Mouse (Mus musculus): ENCODE measurements around the gene Mlxip.
A peak's percentile ranks its signal among the peaks of the same experiment; 100 is the strongest.

Mlxip gene

DNA sequence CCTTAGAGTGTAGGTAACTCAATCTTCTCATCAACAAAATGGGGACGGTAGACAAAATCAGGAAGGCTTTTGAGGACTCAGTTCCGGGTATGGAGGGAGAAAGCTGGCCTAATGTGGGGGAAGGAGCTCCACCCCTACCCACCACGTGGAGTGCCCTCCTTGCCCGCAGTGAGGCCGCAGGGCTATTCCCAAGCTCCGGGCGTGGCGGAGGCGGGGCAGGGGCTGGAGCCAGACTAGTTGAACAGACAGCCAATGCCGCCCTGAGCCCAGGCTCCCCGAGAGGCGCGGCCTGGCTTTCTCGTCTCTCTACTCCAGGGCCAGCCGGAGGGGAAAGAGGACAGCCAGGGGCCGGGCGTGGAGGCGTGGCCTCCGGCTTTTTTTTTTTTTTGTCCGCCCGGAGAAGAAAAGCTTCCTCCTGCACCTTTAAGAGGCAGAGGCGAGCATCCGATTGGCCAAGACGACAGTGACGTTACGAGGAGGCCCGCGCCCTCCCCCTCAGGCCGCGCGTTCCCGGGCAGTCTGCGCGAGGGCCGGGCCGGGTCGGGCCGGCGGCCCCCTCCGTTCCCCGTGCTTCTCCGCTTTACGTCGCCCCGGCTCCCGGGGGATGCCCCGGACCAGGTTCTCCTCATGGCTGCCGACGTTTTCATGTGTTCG lies at the start of gene Mlxip:
Mlxip (plus strand) TSS at position 496 of the 654 bp plus-strand sequence.
- peak; percentile 97 for DNase-seq

DNA sequence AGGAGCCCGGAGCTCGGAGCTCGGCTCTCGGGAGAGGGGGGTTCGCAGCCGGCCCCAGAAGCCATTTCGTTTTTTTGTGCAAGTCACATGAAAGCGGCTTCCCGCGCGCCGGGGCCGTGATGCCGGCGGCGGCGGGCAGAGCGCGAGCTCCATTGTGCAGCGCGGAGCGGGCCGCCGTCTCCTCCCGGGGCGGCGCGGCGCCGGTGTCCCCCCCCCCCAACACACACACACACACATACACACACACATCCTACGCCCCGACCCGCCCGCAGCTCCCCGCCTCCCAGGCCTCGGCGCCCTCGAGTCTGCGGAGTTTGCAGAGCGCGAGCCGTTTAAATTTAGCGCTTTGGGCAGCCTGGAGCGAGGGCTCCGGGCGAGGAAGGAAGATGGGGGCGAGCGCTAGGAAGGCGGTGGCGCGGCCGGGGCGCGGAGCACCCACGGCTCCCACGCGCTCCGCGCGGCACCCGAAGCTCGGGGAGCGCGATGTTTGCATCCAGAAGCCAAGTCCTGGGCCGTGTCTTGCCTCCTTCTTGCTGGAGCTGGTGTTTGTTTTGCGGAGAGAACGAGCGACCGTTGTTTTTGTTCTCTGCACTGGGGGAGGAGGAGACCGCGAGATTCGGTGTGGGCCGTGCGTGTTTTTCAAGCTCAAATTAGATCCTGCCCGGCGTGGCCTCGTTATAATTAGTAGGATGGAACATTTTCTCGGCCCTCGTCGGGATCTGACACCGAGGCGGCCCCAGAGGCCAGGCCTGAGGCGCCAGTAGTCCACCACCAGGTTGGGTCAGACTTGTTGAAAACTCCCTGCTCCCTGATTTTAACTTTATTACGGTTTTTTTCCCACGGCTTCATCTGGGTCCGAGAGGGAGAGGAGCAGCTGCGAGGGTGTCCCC lies 49.4 kb upstream of the Mlxip start:
- DNase-seq: peak; percentile 67 to 76

DNA sequence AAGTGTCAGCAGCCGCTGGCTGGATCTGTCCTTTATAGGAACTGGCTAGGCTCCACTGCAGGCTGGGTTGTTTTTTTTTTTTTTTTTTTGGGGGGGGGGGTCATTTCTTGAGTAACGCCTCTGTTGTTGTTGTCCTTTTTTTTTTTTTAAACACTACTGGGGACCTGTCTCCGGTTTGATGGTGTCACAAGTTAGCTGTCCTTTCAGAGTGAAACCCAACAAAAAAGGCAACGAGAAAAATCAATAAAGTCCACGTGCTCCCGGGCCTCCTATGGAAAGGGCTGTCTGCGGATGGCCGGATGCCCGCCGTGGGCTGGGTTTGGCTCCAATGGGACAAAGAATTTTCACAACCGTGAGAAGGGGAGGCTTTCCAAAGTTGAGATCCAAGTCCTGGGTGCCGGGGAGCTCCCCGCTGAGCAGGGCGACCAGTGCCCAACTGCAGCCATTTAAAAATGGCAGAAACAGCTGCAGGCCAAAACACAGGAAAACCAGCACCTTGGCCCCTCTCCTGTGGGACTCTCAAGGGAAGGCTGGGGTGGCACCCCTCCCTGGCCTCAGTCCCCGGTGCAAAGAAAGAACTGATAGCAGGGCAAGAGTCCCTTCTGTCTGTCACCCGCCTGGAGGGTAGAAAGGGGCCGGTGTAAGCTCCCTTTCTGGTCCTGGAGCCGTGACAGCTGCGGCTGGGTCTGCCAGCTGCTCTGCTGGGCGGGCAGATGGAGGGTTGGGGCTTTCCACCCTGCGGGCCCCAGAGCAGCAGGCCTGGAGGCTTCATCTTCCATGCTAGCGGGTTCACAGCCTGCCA lies 48.5 kb upstream of the Mlxip start:
- peak; percentile 85 to 86 for DNase-seq

DNA sequence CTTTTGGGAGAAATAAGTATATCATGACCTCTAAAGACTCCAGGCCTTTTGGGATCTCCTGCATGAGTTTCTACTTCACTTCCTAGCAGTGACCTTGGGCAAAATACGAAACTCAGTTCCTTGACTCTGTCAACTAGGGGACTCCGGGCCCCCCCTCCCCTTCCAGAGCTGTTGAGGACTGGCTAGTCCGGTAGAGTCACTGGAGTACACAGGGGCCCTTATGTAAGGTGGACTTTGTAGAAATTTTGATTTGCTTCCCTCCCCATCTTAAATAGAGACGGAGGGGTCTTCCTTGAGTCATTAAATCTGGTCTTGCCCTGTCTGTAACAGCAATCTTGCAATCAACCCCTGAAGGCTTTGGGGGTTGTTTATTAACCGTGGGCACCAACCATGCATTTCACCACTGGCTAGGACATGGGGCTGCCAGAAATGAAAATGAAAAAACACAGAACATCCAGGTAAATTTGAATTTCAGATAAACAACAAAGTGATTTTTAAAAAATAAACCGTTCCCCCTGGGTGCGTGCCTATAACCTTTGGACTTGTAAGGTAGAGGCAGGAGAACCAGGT lies 47.8 kb upstream of the Mlxip start:
- peak; percentile 71 to 89 for DNase-seq

DNA sequence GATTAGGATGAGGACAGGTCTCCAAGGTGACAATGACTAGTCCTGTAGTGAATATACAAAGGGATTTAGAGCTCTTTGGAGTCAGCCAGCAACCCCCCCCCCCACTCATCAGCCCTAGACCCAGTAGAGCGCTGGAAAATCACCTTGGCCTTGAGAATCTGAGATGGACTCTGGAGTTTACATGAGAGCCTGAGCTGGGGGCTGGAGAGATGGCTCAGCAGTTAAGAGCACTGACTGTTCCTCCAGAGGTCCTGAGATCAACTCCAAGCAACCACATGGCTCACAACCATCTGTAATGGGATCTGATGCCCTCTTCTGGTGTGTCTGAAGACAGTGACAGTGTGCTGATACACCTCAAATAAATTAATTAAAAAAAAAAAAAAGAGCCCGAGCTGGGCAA lies 46.6 kb upstream of the Mlxip start:
- DNase-seq: no peak

DNA sequence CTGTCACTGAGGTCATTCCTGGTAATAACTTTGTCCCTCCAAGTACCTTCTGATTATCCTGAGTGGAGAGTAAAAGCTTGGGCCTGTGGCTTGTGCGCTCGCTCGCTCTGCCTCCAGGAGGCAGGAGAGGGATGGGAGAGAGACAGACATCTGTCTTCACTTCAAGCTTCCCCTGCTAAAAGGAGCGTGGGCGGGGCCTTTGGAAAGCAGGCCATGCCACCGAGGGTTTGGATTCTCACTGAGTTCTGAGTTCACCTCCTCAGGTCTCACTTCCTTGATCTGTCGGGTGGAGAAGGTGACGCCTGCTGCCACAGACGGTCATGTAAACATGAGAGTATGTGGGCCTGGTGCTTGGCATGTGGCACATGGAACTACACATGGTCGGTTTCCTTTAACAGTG lies 44.2 kb upstream of the Mlxip start:
- peak; percentile 51 to 79 for DNase-seq

DNA sequence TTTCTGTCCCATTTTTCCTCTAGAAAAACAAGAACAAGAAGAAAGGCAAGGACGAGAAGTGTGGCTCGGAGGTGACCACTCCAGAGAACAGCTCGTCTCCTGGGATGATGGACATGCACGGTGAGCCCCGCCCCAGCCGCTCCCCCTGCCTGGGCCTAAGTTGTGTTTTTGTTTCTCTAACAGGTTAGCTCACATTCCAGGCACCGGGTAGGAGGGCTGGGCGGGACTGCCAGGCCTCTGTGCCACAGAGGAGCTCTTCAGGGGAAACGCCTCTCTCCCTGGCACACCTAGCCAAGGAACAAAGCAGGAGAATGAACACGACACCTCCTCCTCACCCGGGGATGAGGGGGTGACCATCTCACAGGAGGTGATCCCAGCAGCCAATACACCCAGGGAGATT lies 38.7 kb upstream of the Mlxip start:
- peak; percentile 79 to 85 for DNase-seq

DNA sequence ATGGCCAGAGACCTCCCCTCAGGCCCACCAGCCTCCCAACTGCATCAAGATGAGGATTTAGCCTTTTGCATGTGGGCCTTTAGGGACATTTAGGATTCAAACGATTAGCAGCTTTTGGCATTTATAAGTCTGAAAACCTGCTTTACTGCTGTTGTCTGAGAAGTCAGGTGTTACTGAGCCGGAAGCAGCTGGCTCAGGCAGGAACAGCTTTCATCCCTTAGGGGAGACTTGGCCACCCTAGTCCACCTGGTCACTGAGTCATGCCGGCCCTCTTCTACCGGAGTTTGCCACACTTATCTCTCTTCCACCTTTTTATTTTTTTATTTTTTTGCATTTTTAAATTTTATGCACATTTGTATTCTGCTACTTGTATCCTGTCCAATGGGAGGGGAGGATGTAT lies 37.3 kb upstream of the Mlxip start:
- DNase-seq: peak in 1 of 2 experiments; percentile 44

DNA sequence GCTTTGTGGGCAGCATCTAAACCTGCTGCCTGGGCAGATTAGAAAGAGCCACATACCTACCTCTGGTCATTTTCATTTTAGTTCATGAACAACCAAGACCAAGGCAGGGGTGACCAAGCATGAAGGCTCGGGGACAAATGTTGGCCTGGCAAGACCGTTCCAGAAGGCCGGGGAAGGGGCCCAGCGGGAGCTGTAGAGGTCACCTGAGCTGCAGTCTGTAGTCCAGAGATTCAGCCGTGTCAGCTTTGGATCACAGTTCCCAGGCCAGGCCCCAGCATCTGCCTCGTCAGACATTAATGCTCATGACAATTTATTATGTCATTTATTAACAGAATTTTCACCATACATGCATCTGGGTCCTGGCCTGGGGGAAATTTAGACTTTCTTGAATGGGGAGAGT lies 35.2 kb upstream of the Mlxip start:
- peak; percentile 87 to 94 for DNase-seq

DNA sequence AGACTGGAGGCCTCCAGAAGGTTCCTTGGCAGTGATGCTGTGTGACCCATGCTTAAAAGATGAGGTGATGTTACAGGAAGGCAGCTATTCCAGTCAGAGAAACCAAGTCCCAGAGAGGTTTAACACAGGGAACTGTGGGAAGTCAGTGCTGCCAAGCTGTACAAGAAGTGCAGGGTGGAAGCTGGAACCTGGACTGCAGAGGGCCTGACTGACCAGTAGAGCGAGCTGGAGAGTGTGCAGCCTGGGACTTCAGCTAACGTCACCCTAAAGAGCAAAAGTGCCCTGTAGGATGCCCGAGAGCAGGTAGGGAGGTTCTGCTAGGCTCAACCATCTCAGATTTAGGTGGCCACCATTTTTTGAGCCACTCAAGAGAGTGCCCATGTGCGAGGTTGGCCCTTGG lies 31.7 kb upstream of the Mlxip start:
- no peak for DNase-seq

DNA sequence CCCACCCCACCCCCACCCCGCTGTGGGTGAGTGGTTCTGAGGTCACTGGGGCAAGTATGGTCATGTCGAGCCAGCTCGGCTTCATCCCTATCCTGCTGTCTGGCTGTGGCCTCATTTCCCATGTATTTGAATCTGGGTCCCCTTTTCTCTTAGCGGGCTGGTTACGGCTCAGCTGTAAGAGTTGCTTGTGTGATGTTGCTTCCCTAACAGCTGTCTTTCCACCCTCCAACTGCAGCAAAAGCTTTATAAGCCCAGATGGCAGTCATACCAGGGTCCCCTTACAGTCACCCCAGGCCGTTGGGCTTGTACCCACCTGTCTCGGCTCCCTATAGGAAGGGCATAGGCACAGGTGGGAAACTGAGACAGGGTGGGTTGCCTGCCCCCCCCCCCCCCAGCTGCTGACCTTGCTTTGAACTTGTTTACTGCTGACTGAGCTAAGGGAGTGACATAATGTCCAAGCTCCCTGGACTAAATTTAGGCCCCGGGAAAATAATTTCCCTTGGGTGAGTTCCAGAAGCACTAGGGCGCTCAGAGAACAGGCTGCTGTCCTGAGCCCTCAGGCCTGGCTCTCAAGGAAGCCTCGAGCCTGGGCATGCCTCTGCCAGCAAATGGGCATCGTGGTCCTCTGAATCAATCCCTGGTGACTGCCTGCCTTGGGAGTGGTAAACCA lies 30.2 kb upstream of the Mlxip start:
- peak; percentile 79 to 91 for DNase-seq

DNA sequence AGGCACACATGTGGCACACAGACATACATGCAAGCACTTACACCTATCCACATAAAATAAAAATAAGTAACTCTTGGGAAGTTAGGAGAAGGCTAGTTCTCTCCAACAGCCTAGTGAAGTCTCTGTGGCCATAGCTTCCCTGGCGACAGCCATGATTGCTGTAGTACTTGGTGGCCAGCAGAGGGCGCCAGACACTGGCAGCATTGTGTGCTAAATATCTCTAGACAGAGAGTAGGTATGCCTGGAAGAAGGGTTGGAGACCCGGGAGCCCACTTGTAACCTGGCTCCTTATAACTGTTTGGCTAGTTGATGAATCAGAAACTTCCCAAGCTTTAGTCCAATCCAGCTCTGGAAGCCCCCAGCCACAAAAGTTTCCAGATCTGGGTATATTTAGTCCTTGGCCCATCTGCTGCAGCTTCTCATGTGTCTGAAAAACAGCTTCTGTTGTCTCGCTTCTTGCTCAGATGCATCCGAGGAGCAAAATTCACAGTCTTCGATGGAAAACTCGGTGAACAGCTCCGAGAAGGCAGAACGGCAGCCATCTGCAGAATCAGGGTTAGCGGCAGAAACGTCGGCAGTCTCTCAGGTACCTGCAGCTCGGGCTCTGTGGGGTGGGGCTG lies 25.6 kb upstream of the Mlxip start:
- peak in 1 of 2 experiments; percentile 76 for DNase-seq

DNA sequence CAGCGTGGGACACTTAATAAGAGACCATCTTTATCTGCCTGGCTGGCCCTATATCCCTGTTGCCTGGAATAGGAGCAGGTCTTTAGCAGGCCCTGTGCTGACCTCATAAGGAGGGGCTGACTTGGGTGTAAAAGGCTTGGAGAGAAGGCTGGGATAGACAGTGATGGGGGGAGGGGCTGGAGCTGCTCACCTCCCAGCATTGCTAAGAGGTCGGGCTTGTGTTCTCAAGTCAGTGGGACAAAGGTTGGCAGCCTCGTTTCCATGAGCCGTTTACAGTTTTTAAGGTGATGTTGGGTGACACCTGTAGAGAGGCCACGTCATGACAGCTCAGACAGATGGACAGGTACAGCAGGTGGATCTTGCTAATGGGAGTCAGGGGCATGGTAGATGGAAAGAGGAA lies 24.5 kb upstream of the Mlxip start:
- peak; percentile 60 to 68 for DNase-seq

DNA sequence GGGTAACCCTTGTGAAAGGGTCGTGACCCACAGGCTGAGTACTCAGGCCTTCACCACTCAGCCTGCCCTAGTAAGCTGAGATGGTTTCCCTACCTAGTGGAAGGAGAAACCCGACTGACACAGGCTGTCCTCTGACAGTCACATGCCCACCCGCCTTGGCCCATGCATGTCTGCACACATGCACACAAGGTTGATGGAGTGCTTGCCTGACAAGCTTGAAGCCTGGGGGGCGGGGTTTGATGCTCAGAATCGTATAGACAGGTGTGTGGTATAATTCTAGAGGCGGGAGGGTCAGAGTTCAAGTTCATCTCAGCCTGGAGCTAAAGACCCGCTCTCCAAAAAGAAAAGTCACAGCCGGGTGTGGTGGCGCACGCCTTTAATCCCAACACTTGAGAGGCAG lies 19.3 kb upstream of the Mlxip start:
- no peak for DNase-seq

DNA sequence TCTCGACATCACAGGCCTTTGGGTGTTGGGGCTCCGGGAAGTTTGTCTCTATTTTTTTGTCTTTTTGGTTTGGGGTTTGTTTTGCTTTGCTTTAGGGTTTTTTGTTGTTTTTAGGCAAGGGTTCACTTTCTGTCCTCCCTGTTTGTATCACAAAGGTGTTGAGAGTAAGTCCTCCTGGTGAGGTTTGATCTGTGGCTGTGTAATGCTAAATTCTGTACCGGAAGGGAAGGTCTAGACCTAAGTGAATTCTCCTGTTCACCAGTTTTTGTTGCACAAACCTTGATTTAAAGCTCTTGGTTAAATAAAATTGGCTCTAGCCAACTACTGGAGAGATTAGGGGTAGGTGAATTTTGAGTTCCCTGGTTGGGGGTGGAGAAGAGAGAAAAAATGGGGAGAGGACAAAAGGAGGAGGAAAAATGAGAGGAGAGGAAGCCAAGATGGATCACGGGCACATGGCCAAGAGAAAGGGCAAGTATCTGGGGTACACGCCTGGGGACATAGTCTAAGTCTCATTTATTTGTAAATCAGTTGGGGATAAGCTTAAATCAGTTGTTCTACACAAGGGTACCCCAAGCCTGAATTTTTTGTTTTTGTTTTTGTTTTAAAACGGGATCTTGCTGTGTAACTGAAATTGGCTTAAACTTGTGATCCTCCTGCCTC lies 18.7 kb upstream of the Mlxip start:
- DNase-seq: peak; percentile 34 to 57

DNA sequence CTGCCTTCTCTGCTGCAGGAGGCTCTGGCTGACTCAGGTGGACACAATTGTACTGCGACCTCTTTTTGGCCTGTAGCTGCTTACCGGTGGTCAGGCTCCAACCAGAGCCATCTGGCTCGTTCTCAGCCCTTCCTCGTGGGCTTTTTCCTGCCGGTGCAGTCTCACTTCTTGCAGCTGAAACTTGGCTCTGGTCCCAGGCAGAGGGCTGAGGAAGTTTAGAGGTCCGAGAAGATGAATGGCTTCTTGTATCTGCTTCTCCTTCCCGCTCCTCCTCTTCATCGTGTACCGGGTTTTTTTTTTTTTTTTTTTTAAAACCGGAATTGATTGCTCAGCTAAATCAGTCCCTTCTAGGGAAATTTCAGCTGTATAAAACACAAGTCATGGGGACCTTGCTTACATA lies 18.0 kb upstream of the Mlxip start:
- peak; percentile 92 to 94 for DNase-seq

DNA sequence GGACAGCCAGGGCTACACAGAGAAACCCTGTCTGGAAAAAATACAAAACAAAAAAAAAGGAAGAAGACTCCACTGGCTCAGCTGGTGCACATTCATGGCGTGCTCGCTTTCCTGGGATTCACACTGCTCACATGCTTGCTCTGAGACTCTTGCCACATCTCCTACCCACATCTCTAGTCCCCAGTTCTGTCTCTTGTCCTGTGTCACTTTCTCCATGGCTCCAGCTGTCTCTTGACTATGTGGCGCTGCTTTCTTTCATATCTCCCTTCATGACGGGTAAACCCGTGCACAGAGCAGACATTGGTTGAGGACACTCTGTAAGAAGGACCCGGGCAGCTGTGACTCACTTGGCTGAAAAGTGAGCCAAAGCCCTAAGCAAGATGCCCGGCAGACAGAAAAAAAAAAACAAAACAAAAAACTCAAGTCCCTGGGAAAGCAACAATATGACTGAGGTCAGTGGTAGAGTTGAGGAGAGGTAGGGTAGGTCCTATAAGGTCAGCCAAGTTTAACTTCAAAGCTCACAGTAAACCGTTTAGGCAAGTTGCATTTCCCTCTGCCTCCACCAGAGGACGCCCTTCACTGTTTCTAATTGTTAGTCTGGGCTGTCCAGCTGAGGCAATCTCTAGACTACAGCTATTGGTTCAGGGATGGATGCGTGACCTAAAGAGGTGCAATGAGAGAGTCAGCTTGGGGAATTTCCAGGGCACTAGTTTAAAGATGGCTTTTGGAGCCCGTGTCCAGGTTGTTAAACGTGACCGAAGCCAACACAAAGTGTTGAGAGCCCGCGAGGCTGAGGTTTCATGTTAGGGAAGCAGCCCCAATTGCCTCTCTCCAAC lies 17.3 kb upstream of the Mlxip start:
- peak; percentile 78 to 88 for DNase-seq

DNA sequence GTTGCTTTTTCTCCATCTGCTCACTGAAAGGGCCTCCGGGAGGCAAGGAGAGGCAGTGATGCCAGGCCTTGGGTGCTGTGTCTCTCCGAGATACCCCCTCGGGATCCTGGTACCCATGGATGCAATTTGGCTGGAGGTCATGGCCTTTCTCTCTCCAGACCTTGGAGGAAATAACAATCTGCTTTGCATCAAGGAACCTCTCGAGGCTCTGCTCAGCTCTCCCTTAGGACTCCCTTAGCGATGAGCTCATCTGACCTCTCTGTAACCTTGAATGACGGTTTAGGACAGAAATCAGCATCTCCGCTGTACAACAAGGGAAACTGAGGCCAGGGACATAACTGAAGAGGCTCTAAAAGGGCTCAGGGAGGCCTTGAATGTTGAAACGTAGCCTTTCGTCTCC lies 15.9 kb upstream of the Mlxip start:
- no peak for DNase-seq

DNA sequence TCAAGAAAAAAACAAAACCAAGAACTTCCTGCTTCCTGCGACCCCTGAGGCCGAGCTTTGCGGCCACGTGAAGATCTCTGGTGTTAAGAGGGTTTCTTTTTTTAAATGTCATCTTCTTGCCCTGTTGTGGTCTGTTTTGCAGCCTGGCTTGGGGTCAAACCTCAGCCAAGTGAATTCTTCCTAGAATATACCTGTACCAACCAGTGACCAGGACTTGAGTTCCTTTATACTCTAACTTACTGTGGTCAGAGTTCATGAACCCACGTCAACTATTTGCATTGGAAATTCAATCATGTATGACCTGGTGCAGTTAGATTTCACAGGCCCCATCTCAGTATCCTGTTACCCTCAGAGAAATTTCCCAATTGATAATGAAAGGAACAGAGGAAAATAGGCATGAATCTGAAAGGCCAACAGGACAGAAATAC lies 15.1 kb upstream of the Mlxip start:
- no peak for DNase-seq

DNA sequence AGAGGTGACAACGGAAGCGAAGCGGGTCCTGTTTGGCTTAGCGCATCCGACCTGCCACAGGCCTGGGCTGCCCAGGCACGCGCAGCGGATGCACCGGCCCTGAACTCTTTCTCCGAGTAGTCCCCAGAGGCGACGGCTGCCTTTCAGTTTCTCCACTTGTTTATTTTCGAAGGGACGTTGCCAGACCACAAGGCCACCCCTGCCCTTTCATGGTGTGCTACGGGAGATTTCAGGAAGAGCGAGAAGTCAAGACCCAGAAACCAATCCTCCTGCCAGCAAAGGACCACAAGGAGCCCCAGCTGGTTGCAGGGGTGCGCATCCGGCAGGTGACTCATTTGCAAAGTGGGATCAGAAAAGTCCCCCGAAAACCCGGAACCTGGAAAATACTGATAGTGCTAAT lies 12.6 kb upstream of the Mlxip start:
- peak; percentile 55 to 71 for DNase-seq
